Mouse (Mus musculus): ENCODE data around the gene Zfp980. TPM values are rescaled to one million over a fixed set of nuclear protein-coding genes. Genes with fewer than 3 reads are reported as not detected.
"Not testable (repeated sequence)": the region's sequence is repeated elsewhere in the genome, so short reads cannot be mapped to it uniquely, and the experiment has no call there.

Gene Zfp980
- not detected in 2 replicates for polyA plus RNA-seq (2014; fragmentation: Nextera tagmentation; extraction: Ambion mirVana)

- ATAC-seq (ENCODE audit: low FRiP score, low TSS enrichment): not testable (repeated sequence)
- 87% methylated on average over 3 of the region's 3 CpGs for WGBS
Observed at GRCm38 (mm10) chr4:145670385-145670784, at the start of gene Zfp980. Gene Zfp980, plus strand, starts transcription at chr4:145670685.

GRCm38 (mm10) chr4:145640416-145641185 lies 29.9 kb upstream of the Zfp980 start:
- not testable (repeated sequence) for H3K27me3 ChIP-seq (ENCODE audit: control insufficient read depth, insufficient read depth, low read length); ATAC-seq (ENCODE audit: low FRiP score, low TSS enrichment)

More at GRCm38 (mm10) chr4:145670385-145670784, at the start of gene Zfp980:
- not testable (repeated sequence) for H3K4me3 ChIP-seq (ENCODE audit: low read length); H3K9ac ChIP-seq (ENCODE audit: low read depth, low read length); H3K4me2 ChIP-seq (replicated peaks; ENCODE audit: low read depth, low read length); H3K4me1 ChIP-seq (ENCODE audit: control insufficient read depth, insufficient read depth, low read length); H3K9me3 ChIP-seq (ENCODE audit: control insufficient read depth, low read length); H3K36me3 ChIP-seq (ENCODE audit: control insufficient read depth, insufficient read depth, low read length); H3K27me3 ChIP-seq (ENCODE audit: control insufficient read depth, insufficient read depth, low read length); H3K27ac ChIP-seq (ENCODE audit: low read depth, low read length)

GRCm38 (mm10) chr4:145674286-145674780 lies 3.8 kb downstream of the Zfp980 start:
- H3K27ac ChIP-seq (ENCODE audit: low read depth, low read length); ATAC-seq (ENCODE audit: low FRiP score, low TSS enrichment); H3K36me3 ChIP-seq (ENCODE audit: control insufficient read depth, insufficient read depth, low read length); H3K9ac ChIP-seq (ENCODE audit: low read depth, low read length); H3K9me3 ChIP-seq (ENCODE audit: control insufficient read depth, low read length); H3K27me3 ChIP-seq (ENCODE audit: control insufficient read depth, insufficient read depth, low read length); H3K4me3 ChIP-seq (ENCODE audit: low read length); H3K4me2 ChIP-seq (replicated peaks; ENCODE audit: low read depth, low read length); H3K4me1 ChIP-seq (ENCODE audit: control insufficient read depth, insufficient read depth, low read length): not testable (repeated sequence)
- WGBS: 60% methylated on average over 2 of the region's 2 CpGs

More at GRCm38 (mm10) chr4:145640416-145641185, 29.9 kb upstream of the Zfp980 start:
- 31% methylated on average over 69 of the region's 83 CpGs for WGBS
- not testable (repeated sequence) for H3K9me3 ChIP-seq (ENCODE audit: control insufficient read depth, low read length); H3K27ac ChIP-seq (ENCODE audit: low read depth, low read length); H3K9ac ChIP-seq (ENCODE audit: low read depth, low read length); H3K4me2 ChIP-seq (replicated peaks; ENCODE audit: low read depth, low read length); H3K4me3 ChIP-seq (ENCODE audit: low read length); H3K36me3 ChIP-seq (ENCODE audit: control insufficient read depth, insufficient read depth, low read length); H3K4me1 ChIP-seq (ENCODE audit: control insufficient read depth, insufficient read depth, low read length)

- ATAC-seq (ENCODE audit: low FRiP score, low TSS enrichment); H3K36me3 ChIP-seq (ENCODE audit: control insufficient read depth, insufficient read depth, low read length); H3K4me3 ChIP-seq (ENCODE audit: low read length); H3K4me1 ChIP-seq (ENCODE audit: control insufficient read depth, insufficient read depth, low read length); H3K4me2 ChIP-seq (replicated peaks; ENCODE audit: low read depth, low read length); H3K9ac ChIP-seq (ENCODE audit: low read depth, low read length); H3K9me3 ChIP-seq (ENCODE audit: control insufficient read depth, low read length); H3K27me3 ChIP-seq (ENCODE audit: control insufficient read depth, insufficient read depth, low read length); H3K27ac ChIP-seq (ENCODE audit: low read depth, low read length): not testable (repeated sequence)
- WGBS: 83% methylated on average over 3 of the region's 3 CpGs
Observed at GRCm38 (mm10) chr4:145680217-145680616, 9.7 kb downstream of the Zfp980 start.

- 13% methylated on average over 1 of the region's 1 CpGs for WGBS
- not testable (repeated sequence) for H3K9me3 ChIP-seq (ENCODE audit: control insufficient read depth, low read length); H3K4me2 ChIP-seq (replicated peaks; ENCODE audit: low read depth, low read length); H3K27me3 ChIP-seq (ENCODE audit: control insufficient read depth, insufficient read depth, low read length); H3K9ac ChIP-seq (ENCODE audit: low read depth, low read length); H3K36me3 ChIP-seq (ENCODE audit: control insufficient read depth, insufficient read depth, low read length); H3K4me3 ChIP-seq (ENCODE audit: low read length); H3K4me1 ChIP-seq (ENCODE audit: control insufficient read depth, insufficient read depth, low read length); H3K27ac ChIP-seq (ENCODE audit: low read depth, low read length); ATAC-seq (ENCODE audit: low FRiP score, low TSS enrichment)
Observed at GRCm38 (mm10) chr4:145680672-145681387, 10.3 kb downstream of the Zfp980 start.

GRCm38 (mm10) chr4:145682021-145682420 lies 11.5 kb downstream of the Zfp980 start:
- not testable (repeated sequence) for H3K9me3 ChIP-seq (ENCODE audit: control insufficient read depth, low read length); H3K27ac ChIP-seq (ENCODE audit: low read depth, low read length); H3K36me3 ChIP-seq (ENCODE audit: control insufficient read depth, insufficient read depth, low read length); H3K4me1 ChIP-seq (ENCODE audit: control insufficient read depth, insufficient read depth, low read length); H3K9ac ChIP-seq (ENCODE audit: low read depth, low read length); ATAC-seq (ENCODE audit: low FRiP score, low TSS enrichment); H3K4me2 ChIP-seq (replicated peaks; ENCODE audit: low read depth, low read length); H3K27me3 ChIP-seq (ENCODE audit: control insufficient read depth, insufficient read depth, low read length); H3K4me3 ChIP-seq (ENCODE audit: low read length)
- WGBS: 84% methylated on average over 8 of the region's 11 CpGs

GRCm38 (mm10) chr4:145683024-145683766 lies 12.7 kb downstream of the Zfp980 start:
- WGBS: 90% methylated on average over 3 of the region's 3 CpGs
- not testable (repeated sequence) for H3K4me2 ChIP-seq (replicated peaks; ENCODE audit: low read depth, low read length); H3K9ac ChIP-seq (ENCODE audit: low read depth, low read length); H3K27me3 ChIP-seq (ENCODE audit: control insufficient read depth, insufficient read depth, low read length); H3K9me3 ChIP-seq (ENCODE audit: control insufficient read depth, low read length); H3K4me3 ChIP-seq (ENCODE audit: low read length); H3K36me3 ChIP-seq (ENCODE audit: control insufficient read depth, insufficient read depth, low read length); H3K4me1 ChIP-seq (ENCODE audit: control insufficient read depth, insufficient read depth, low read length); H3K27ac ChIP-seq (ENCODE audit: low read depth, low read length)
- ATAC-seq (ENCODE audit: low FRiP score, low TSS enrichment): peak; percentile 43; the same call in 1 of the 2 replicates

- ATAC-seq (ENCODE audit: low FRiP score, low TSS enrichment); H3K27ac ChIP-seq (ENCODE audit: low read depth, low read length); H3K9me3 ChIP-seq (ENCODE audit: control insufficient read depth, low read length); H3K9ac ChIP-seq (ENCODE audit: low read depth, low read length); H3K36me3 ChIP-seq (ENCODE audit: control insufficient read depth, insufficient read depth, low read length); H3K4me1 ChIP-seq (ENCODE audit: control insufficient read depth, insufficient read depth, low read length); H3K4me3 ChIP-seq (ENCODE audit: low read length); H3K4me2 ChIP-seq (replicated peaks; ENCODE audit: low read depth, low read length); H3K27me3 ChIP-seq (ENCODE audit: control insufficient read depth, insufficient read depth, low read length): not testable (repeated sequence)
- WGBS: 67% methylated on average over 2 of the region's 2 CpGs
Observed at GRCm38 (mm10) chr4:145686061-145686460, 15.6 kb downstream of the Zfp980 start.
